Mouse (Mus musculus) bone marrow macrophage, adult 2 months (primary cell): ENCODE data around the gene Etv3. TPM values are rescaled to one million over a fixed set of nuclear protein-coding genes. Genes with fewer than 3 reads are reported as not detected.

Experiments
- H3K27ac ChIP-seq: 2 replicates; pipeline ENCODE4 v1.5.1; 2012; ENCODE audit warnings: low read depth, low read length; ENCODE audit not compliant: insufficient read depth
- H3K4me1 ChIP-seq: 2 replicates; pipeline ENCODE4 v1.6.1; 2012; ENCODE audit warnings: low read length; ENCODE audit not compliant: control insufficient read depth, insufficient read depth
- H3K4me3 ChIP-seq: 2 replicates; pipeline ENCODE4 v1.5.1; 2012; ENCODE audit warnings: mild to moderate bottlenecking, low read length, moderate library complexity; ENCODE audit not compliant: insufficient read depth
- CTCF ChIP-seq: IDR thresholded peaks from 2 replicates; pipeline ENCODE4 v1.5.1; 2012; ENCODE audit warnings: low read depth, mild to moderate bottlenecking, low read length, moderate library complexity
- POLR2A ChIP-seq: IDR thresholded peaks from 2 replicates; pipeline ENCODE4 v1.6.1; 2012; ENCODE audit warnings: mild to moderate bottlenecking, low read depth, low read length, borderline replicate concordance
- polyA plus RNA-seq: library from polyadenylated mRNA; stranded (reverse); fragments of >200 nt; gene quantifications from 2 replicates; pipeline ENCODE4 v1.2.4, GENCODE M21; 2012; ENCODE audit not compliant: missing spikeins, insufficient read depth, insufficient read length

Etv3 gene
- polyA plus RNA-seq, 1 experiment, result 59.6 TPM

DNA sequence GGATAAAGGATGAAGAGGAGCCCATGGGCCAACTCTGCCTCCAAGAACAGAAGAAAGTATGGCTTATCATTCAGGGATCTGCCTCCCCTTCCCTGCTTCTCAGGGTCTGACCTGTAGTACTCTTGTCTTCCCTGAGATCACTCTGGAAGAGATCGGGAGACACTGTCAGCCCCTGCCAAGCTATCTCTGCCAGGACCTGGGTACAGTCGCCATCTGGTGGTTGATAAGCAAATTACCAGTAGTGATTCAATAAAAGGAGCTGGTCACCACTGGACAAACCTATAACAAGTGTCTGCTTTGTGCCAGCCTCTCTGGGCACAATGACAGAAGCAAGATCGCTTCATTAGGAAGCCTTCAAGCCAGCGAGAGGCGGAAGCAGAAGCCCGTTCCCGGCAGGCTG, 20.9 kb upstream of the Etv3 start:
- Histone ChIP-seq H3K4me3 (no peak overlapping the region), H3K27ac (no peak overlapping the region), H3K4me1 (peaks cover 20% of the 10 kb centered on the region)
- TF ChIP-seq CTCF, result peak; percentile 79
- TF ChIP-seq POLR2A, result no peak

DNA sequence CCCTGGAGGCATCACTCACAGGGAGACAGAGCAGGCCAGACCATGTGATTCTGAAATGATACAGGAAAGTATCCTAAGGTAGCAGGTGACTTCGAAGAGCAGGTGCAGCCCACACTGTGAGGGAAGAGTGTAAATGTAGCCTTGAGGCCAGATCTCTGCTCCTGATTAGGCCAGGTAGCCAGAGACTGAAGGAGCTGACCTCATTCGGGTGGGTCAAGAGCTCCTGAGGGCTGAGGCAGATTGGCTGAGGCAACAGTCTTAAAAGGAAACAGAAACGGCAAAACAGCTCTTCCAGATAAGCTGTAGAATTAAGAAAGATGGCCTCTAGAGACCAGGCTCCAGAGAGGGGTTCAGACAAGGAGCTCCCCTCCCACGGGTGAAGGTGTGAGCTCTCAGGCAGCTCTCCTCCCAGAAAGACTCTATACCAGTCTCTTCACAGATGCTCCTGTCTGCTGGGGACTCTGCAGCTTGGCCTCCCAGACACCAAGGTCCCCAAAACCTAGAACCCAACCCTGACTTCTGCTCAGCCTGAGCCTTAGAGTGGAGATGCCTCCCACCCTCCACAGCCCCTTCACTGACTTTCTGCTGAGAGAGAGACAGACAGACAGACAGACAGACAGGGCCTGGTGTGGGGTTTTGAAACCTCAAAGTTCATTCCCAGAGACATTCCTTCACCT, 20.3 kb upstream of the Etv3 start:
- Histone ChIP-seq H3K27ac (no peak overlapping the region), H3K4me1 (peaks cover 25% of the 10 kb centered on the region), H3K4me3 (no peak overlapping the region)
- TF ChIP-seq CTCF (no peak), POLR2A (no peak)

DNA sequence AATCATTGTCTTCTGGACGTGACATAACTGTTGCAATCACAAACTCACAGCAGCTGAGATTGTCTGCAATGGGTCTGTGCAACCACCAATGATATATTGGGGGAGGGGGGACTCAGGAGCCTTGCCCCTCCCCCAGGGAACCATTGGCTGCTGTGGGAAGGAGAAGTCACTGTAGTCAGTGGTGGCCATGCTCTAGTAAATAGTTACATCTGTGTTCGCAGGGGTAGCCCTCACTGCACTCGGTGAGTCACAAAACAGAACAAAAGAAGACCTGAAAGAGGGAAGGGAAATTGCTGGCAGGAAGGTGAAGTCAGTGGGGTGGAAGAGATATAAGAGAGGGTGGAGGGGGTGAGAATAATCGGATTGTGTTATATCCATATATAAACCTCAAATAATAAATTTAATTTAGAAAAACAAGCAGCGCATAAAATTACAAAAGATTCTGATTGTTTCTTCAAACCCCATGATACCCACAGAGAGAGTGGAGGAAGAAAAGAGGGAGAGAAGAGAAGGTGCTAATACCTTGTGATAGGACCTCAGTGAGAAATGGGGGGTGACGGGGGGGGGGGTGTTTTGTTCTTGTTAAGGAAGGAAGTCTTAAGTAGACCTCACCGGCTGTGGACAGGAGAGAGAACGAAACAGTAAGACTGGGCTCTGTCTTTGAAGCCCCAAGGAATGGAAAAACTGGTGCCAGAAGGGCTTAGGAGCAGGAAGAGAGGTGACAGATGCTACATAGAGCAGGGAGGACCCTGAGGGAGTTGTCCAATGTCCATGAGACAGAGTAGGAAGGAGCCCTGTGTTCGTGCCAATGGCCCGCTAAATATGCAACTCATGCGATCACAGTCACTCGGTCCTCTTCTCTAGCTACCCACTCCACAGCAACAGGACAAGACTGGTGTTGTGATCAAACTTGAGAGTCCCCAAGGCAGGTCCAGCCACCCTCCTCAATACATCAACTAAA, 18.5 kb upstream of the Etv3 start:
- Histone ChIP-seq H3K27ac (no peak overlapping the region), H3K4me3 (no peak overlapping the region)

DNA sequence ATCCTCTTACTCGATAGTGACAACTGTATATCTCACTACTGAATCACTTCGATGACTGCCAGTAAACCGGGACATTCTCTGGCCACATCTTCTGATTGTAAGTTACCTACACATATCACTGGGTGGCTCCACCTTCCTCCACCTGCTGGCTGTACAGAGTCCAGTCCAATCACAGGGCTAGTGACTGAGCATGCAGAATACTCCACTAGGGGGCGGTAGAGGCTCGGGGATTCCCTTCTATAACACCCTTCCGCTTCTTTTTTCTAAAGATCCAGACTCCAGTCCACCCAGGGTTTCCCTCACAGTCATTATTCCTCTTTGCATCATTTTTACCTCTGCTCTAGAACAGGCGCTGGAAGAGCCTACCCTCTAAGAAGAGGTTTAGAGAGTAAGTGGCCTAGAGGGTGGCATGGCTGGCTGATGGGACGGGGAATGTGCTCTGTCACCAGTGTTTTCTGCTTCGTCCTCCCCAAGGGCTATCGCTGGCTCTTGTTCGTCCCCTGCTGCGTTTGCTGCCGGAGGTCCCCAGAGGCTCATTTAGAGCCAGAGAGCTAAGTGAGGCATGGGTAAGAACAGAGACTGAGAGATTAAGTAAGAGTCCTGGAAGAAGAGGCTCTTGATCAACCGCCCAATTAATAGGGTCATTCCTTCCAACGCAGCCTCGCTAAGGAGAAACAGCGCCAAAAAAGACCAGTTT, 16.9 kb upstream of the Etv3 start:
- TF ChIP-seq POLR2A (no peak), CTCF (peak; percentile 80)
- Histone ChIP-seq H3K27ac (no peak overlapping the region), H3K4me1 (peaks cover 37% of the 10 kb centered on the region), H3K4me3 (no peak overlapping the region)

More for the DNA sequence above, 18.5 kb upstream of the Etv3 start:
- TF ChIP-seq CTCF, result no peak
- TF ChIP-seq POLR2A, result no peak
- H3K4me1 ChIP-seq, result peaks cover 22% of the 10 kb centered on the region

DNA sequence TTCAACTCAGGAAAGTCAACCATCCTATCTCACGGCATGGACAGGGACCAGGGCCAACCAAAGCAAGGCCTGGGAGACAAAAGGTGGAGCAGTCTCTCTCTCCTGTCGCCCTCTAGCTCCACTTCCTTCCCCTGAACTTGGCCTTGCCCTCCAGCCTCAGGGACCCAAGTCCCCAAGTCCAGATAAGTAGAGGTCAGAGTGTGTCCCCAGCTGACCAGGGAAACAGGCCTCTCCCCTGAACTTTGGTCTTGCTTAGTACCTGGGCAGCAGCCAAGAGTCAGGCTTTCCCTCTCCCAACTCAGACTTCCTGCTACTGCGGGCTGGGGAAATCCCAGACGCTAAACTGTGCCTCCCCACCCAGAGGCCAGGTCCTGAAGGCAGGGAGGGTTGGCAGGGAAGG, 16.1 kb upstream of the Etv3 start:
- TF ChIP-seq CTCF (no peak), POLR2A (no peak)
- Histone ChIP-seq H3K4me3 (no peak overlapping the region), H3K27ac (no peak overlapping the region), H3K4me1 (peaks cover 37% of the 10 kb centered on the region)

DNA sequence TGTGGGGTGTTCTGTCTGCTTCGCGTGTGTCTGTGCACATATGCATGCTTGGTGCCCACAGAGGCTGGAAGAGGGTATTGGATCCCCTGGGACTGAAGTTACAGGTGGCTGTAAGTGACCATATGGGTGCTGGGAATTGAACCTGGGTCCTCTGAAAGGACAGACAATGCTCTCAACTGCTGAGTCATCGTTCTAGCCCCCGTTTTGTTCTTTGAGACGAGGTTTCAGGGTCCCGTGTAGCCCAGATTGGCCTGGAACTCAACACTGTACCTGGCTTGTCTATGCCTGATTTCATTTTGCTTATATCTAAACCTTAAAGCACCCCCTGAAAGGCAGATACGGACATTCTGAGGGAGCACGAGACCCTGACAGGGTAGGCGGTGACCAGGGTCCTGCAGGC, 14.4 kb upstream of the Etv3 start:
- Histone ChIP-seq H3K27ac (no peak overlapping the region), H3K4me3 (no peak overlapping the region), H3K4me1 (peaks cover 49% of the 10 kb centered on the region)
- no peak for TF ChIP-seq POLR2A
- TF ChIP-seq CTCF, result no peak

DNA sequence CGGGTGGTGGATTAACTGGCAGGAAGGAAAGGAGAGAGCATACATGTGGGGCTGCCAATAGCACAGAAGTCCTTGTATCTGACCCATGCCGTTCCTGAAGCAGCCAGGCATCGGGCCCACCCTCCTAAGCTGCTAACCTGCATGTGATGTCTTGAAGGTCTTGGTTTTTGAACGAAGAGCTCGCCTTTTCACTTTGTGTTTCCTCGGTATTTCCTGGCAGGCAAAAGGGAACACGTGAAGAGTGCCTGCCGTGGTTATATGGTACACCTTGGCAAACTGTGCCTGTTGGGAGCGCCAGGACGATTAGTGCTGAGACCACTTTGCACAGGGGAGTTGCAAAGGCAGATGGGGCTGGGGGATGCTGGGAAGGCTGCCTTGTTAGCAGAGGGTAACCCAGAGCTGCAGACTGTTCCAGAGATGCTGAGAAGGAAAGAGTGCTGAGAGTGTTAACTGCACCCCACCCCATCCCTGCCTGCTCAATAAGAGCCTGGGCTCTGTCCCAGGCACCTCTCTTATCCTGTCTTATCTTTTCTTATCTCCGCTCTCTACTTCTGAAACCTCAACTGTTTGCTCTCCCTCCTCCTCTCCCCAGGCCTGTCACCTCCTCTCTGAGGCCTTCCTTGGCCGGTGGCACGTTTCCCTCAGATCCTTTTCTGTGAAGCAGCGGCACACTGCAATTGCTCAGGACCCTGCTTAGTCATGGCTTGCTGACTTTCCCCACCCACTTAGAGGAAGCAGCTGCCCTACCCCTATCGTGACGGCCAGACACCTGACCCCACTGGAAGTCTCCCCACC, 13.0 kb upstream of the Etv3 start:
- H3K4me1 ChIP-seq, result peaks cover 54% of the 10 kb centered on the region
- H3K4me3 ChIP-seq, result 0 out of 2 replicates have a peak overlapping the region, but pooled peaks have one; percentile 4
- no peak overlapping the region for H3K27ac ChIP-seq
- TF ChIP-seq CTCF (no peak), POLR2A (no peak)

DNA sequence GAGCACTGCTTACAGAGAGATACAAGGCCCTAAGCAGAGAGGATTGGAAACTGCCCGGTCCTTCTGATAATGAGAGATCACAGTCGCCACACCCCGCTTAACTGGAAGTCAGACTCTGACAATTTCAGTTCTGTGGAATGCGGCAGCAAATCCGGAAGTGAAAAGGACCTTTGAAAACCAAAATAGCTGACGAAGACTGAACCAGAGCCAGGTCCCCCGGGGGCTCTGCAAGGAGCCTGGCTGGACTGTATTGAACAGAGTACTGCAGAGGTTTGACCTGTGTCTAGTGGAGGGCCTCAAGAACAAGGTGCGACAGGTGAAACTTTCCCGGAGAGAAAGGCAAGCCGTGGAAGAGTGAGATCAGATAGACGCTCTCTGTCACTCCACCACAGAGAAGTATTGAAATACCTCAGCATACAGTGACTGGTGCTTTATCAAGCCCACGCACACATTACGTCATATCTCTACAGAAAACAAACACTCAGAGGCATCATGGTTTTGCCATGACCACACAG, 9.6 kb upstream of the Etv3 start:
- Histone ChIP-seq H3K27ac (peak overlapping the region; percentile 90), H3K4me1 (peaks cover 57% of the 10 kb centered on the region), H3K4me3 (peak overlapping the region; percentile 43)
- TF ChIP-seq POLR2A (no peak), CTCF (no peak)

DNA sequence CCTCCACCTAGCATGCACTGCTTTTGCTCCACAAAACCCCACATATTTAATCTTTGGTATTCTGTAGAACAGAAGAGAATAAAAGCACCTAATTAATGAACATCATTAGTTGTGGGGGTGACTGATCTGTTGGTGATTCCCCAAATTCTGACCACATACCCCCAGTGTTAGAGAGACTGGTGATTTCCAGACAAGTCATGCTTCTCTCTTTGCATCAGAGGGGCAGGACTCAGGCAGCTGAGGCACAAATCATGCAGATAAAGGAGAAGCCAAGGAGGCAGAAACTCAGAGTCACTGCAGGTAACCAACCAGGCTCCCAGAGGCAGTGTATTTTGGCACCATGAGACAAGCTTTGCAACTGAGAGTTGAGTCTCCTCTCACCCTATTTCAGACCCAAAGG, 6.8 kb upstream of the Etv3 start:
- TF ChIP-seq CTCF, result no peak
- no peak for TF ChIP-seq POLR2A
- H3K4me1 ChIP-seq, result peaks cover 54% of the 10 kb centered on the region
- no peak overlapping the region for H3K27ac ChIP-seq
- H3K4me3 ChIP-seq, result no peak overlapping the region
